Mouse (Mus musculus): Measurements from ENCODE around the gene Clec4d. TPM values are rescaled to one million over a fixed set of nuclear protein-coding genes. Genes with fewer than 3 reads are reported as not detected.
"Not testable (repeated sequence)": the region's sequence is repeated elsewhere in the genome, so short reads cannot be mapped to it uniquely, and the experiment has no call there.

Gene Clec4d
- not detected in 2 replicates for polyA plus RNA-seq (2015; fragmentation: Nextera tagmentation; extraction: Ambion mirVana)

DNA sequence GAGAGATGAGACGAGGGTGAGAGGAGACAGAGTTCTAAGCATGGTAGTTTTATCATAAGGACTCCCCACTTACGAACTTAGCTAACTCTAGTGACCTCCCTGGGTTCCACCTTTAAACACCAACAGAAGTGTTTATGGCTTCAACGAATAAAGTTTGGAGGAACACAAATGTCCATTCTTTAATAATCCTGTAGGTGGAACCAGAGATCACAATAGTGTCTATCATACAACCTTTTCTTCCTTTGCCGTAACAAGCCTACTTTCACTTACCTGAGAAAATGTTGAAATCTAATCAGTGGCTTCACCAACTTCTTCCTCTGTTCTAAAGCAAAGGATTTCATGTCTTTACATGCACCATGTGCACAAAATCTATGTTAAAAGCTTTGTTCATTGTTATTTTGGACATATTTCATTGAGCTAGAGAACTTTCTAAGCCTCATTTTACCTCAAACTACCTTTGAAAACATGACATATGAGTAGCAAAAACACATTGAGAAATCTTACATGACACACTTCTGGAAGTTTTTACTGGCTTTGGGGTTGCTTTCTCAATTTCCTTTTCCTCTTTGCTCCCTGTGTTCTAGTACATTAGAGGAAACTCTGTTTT is at the start of gene Clec4d:
TSS of gene Clec4d (plus strand) at position 557 of the 607 bp plus-strand sequence.
- no peak within 1 kb of the TSS for H3K4me2 ChIP-seq
- H3K36me3 ChIP-seq = no peaks in the 10 kb centered on the region
- H3K27me3 ChIP-seq = no peaks in the 10 kb centered on the region
- no peaks in the 10 kb centered on the region for H3K4me1 ChIP-seq
- ATAC-seq (ENCODE audit: insufficient number of reproducible peaks, insufficient read depth, low FRiP score, low TSS enrichment, low read depth) = no peak
- 74% methylated on average over 4 of the region's 4 CpGs for WGBS
- H3K9me3 ChIP-seq = no peaks in the 10 kb centered on the region
- H3K27ac ChIP-seq = no peak within 1 kb of the TSS
- no peak within 1 kb of the TSS for H3K4me3 ChIP-seq
- no peak within 1 kb of the TSS for H3K9ac ChIP-seq

DNA sequence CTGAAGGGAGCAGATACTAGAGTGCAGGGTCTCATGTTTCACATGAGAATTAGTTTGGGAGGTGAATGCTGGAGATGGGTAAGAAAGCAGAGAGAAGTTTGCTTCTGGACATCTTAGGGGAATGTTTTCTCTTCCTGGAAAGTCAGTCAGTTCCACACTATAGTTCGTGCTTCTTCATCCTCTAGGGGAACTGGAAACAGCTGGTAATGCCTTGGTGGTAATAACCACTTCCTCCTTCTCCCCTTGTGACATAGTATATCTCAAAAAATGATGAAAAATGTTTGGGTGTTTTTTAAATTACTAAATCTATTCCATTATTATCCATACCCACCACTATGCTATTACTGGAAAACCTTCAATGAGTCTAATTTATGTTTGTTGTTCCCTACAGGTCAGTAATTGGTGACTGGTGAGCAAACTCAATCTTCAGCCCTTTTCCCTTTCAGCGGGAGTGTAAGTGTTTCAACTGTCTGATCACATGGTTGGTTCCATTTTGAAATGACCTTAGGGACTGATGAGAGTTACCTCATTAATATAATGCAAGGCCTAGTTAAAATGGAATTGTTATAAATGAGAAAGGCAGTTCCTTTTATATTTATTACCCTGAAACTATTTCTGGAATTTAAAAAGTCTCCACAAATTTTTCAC is 34.3 kb upstream of the Clec4d start:
- no peak overlapping the region for H3K9ac ChIP-seq
- H3K27me3 ChIP-seq = no peaks in the 10 kb centered on the region
- H3K9me3 ChIP-seq = no peaks in the 10 kb centered on the region
- ATAC-seq (ENCODE audit: insufficient number of reproducible peaks, insufficient read depth, low FRiP score, low TSS enrichment, low read depth) = no peak
- H3K4me1 ChIP-seq = no peaks in the 10 kb centered on the region
- H3K36me3 ChIP-seq = no peaks in the 10 kb centered on the region
- no peak overlapping the region for H3K27ac ChIP-seq
- WGBS = 64% methylated on average over 2 of the region's 2 CpGs
- no peak overlapping the region for H3K4me3 ChIP-seq
- H3K4me2 ChIP-seq = no peak overlapping the region

- no peak within 1 kb of the TSS for H3K4me2 ChIP-seq
- no peak within 1 kb of the TSS for H3K9ac ChIP-seq
- H3K4me3 ChIP-seq = no peak within 1 kb of the TSS
- no peaks in the 10 kb centered on the region for H3K36me3 ChIP-seq
- no peaks in the 10 kb centered on the region for H3K27me3 ChIP-seq
- no peak for ATAC-seq (ENCODE audit: insufficient number of reproducible peaks, insufficient read depth, low FRiP score, low TSS enrichment, low read depth)
- H3K9me3 ChIP-seq = no peaks in the 10 kb centered on the region
- H3K27ac ChIP-seq = no peak within 1 kb of the TSS
- 70% methylated on average over 3 of the region's 3 CpGs for WGBS
- no peaks in the 10 kb centered on the region for H3K4me1 ChIP-seq
Observed at GRCm38 (mm10) chr6:123229644-123230043, 32.3 kb upstream of the Clec4d start, which contains the start of gene Clec4n. TSS of gene Clec4n (plus strand) at chr6:123229843.

DNA sequence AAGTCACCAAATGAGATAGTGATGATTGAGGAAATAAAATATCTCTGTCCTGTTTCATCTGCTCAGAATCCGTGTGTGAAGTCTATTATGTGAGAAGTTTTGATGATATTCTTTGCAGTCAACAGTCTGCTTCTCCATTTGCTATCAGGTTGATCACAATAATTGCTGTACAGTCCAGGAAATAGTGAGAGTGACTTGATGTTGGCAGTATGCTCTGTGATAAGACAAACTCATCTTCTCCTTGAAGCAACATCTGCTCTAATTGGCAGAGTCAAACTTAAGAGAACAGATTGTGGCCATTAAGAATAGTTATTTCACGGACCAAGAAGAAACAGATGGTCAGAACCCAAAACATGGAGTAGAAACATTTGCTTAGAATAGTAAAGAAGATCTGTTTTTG is 30.8 kb upstream of the Clec4d start:
- Histone ChIP-seq H3K9me3 (no peaks in the 10 kb centered on the region), H3K9ac (no peak overlapping the region), H3K4me3 (no peak overlapping the region), H3K4me1 (no peaks in the 10 kb centered on the region), H3K4me2 (no peak overlapping the region), H3K27me3 (no peaks in the 10 kb centered on the region), H3K36me3 (no peaks in the 10 kb centered on the region), H3K27ac (no peak overlapping the region)
- ATAC-seq (ENCODE audit: insufficient number of reproducible peaks, insufficient read depth, low FRiP score, low TSS enrichment, low read depth) = no peak
- WGBS = 71% methylated on average over 2 of the region's 2 CpGs

DNA sequence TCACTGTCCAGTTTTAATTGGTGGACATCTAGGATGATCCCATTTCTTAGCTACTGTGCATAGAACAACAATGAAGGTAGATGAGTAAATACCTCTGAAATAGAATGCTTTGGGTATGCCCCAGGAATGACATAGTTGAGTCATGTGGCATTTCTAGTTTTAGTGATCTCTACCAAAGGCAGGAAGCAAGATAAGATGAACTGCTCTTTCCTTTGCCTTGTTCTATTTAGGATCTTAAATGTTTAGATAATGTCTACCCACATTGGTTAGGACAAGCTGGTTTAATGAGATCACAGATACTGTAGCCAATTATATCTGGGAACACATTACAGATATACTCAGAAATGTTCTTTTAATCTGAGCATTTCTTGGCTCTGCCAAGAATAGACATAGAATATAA is 24.3 kb upstream of the Clec4d start:
- Histone ChIP-seq H3K4me1 (no peaks in the 10 kb centered on the region), H3K4me2 (no peak overlapping the region), H3K4me3 (no peak overlapping the region), H3K9ac (no peak overlapping the region), H3K36me3 (no peaks in the 10 kb centered on the region), H3K27ac (no peak overlapping the region), H3K9me3 (no peaks in the 10 kb centered on the region), H3K27me3 (no peaks in the 10 kb centered on the region)
- ATAC-seq (ENCODE audit: insufficient number of reproducible peaks, insufficient read depth, low FRiP score, low TSS enrichment, low read depth) = no peak

DNA sequence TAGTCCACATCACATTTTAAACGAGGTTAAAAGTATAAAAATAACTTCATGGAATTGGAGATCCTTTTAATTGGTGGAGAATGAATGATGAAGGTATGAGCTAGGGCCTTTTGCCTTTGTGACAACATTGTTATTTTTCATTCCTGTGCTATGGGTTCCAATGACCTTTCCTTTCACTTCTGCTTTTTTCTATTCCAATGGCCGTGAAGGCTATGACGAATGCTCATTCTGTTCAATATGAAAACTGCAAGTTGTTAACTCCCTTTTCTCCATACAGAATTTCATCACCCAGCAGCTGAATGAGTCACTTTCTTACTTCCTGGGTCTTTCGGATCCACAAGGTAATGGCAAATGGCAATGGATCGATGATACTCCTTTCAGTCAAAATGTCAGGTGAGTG is 17.7 kb upstream of the Clec4d start:
- WGBS = 84% methylated on average over 5 of the region's 5 CpGs
- H3K27me3 ChIP-seq = no peaks in the 10 kb centered on the region
- H3K9ac ChIP-seq = no peak overlapping the region
- no peaks in the 10 kb centered on the region for H3K36me3 ChIP-seq
- no peaks in the 10 kb centered on the region for H3K4me1 ChIP-seq
- no peak overlapping the region for H3K4me2 ChIP-seq
- no peaks in the 10 kb centered on the region for H3K9me3 ChIP-seq
- no peak overlapping the region for H3K4me3 ChIP-seq
- ATAC-seq (ENCODE audit: insufficient number of reproducible peaks, insufficient read depth, low FRiP score, low TSS enrichment, low read depth) = no peak
- H3K27ac ChIP-seq = no peak overlapping the region

DNA sequence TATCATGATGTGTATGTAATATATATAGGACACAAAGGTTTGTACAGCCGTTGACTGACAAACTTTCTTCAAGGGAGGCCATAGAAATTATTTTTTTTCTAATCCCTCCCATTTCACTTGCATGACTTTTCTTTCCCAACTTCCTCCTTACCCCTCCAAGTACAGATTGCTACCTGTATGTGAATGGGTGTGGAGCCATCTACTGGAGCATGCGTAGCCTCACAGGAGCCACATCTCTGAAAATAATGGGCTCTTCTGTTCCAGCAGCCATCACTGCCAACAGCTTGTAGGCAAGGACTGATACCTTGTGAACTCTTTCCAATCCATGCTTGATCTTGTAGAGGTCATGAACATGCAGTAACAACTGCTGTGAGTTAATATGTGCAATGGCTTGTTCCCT is 13.0 kb upstream of the Clec4d start:
- WGBS = 85% methylated on average over 2 of the region's 2 CpGs
- H3K36me3 ChIP-seq; H3K9me3 ChIP-seq; H3K4me2 ChIP-seq; H3K27me3 ChIP-seq; H3K9ac ChIP-seq; H3K4me3 ChIP-seq; H3K27ac ChIP-seq; H3K4me1 ChIP-seq; ATAC-seq (ENCODE audit: insufficient number of reproducible peaks, insufficient read depth, low FRiP score, low TSS enrichment, low read depth): not testable (repeated sequence)

- H3K4me3 ChIP-seq = no peak overlapping the region
- ATAC-seq (ENCODE audit: insufficient number of reproducible peaks, insufficient read depth, low FRiP score, low TSS enrichment, low read depth) = no peak
- no peak overlapping the region for H3K4me2 ChIP-seq
- H3K9ac ChIP-seq = no peak overlapping the region
- no peaks in the 10 kb centered on the region for H3K36me3 ChIP-seq
- H3K9me3 ChIP-seq = no peaks in the 10 kb centered on the region
- H3K4me1 ChIP-seq = no peaks in the 10 kb centered on the region
- no peak overlapping the region for H3K27ac ChIP-seq
- no peaks in the 10 kb centered on the region for H3K27me3 ChIP-seq
Observed at GRCm38 (mm10) chr6:123252735-123253134, 9.2 kb upstream of the Clec4d start.

GRCm38 (mm10) chr6:123258946-123259345 is 3.0 kb upstream of the Clec4d start:
- Histone ChIP-seq H3K4me1 (no peaks in the 10 kb centered on the region), H3K36me3 (no peaks in the 10 kb centered on the region), H3K4me2 (no peak overlapping the region), H3K9ac (no peak overlapping the region), H3K27ac (no peak overlapping the region), H3K4me3 (no peak overlapping the region), H3K27me3 (no peaks in the 10 kb centered on the region), H3K9me3 (no peaks in the 10 kb centered on the region)
- WGBS = 73% methylated on average over 3 of the region's 3 CpGs
- ATAC-seq (ENCODE audit: insufficient number of reproducible peaks, insufficient read depth, low FRiP score, low TSS enrichment, low read depth) = no peak

DNA sequence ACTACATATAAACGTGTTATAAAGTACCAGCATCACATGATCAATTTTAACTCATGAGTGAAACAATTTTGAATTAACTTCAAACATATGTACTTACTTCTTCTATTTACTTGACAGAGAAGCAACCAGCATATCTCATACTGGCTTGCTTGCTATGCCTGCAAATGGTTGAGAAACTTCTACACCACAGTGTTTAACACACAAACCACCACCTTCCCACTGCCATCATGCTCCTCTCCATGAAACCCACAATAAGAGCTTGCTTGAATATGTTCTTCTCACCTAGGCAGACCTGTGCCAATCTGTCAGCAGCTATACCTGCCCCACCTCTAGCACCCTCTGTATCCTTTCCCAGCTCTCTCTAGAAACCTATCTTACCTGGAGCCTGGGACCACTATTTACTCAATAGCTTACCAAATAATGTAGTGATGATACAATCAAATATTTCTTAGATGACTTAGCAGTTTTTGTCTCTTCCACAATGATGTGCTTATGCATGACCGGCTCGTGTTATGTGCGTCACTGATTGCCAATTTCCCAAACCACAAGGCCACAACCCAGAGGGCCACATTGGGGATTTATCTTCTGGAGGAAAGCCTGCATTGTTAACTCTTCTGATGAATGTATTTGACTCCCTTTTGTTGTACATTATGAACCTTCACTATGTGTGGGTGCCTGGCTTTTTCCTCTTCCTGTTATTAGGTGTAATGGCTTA is 1.9 kb upstream of the Clec4d start:
- ATAC-seq (ENCODE audit: insufficient number of reproducible peaks, insufficient read depth, low FRiP score, low TSS enrichment, low read depth) = no peak
- no peak overlapping the region for H3K9ac ChIP-seq
- no peak overlapping the region for H3K27ac ChIP-seq
- WGBS = 81% methylated on average over 4 of the region's 4 CpGs
- no peaks in the 10 kb centered on the region for H3K9me3 ChIP-seq
- no peak overlapping the region for H3K4me3 ChIP-seq
- no peaks in the 10 kb centered on the region for H3K36me3 ChIP-seq
- H3K4me1 ChIP-seq = no peaks in the 10 kb centered on the region
- no peaks in the 10 kb centered on the region for H3K27me3 ChIP-seq
- H3K4me2 ChIP-seq = no peak overlapping the region

- H3K27me3 ChIP-seq = no peaks in the 10 kb centered on the region
- H3K4me3 ChIP-seq = no peak overlapping the region
- H3K36me3 ChIP-seq = no peaks in the 10 kb centered on the region
- no peak overlapping the region for H3K27ac ChIP-seq
- no peaks in the 10 kb centered on the region for H3K4me1 ChIP-seq
- no peaks in the 10 kb centered on the region for H3K9me3 ChIP-seq
- WGBS = 82% methylated on average over 1 of the region's 1 CpGs
- ATAC-seq (ENCODE audit: insufficient number of reproducible peaks, insufficient read depth, low FRiP score, low TSS enrichment, low read depth) = no peak
- H3K4me2 ChIP-seq = no peak overlapping the region
- H3K9ac ChIP-seq = no peak overlapping the region
Observed at GRCm38 (mm10) chr6:123260868-123261267, 1.0 kb upstream of the Clec4d start.

GRCm38 (mm10) chr6:123264194-123264593 is 2.3 kb downstream of the Clec4d start:
- no peak overlapping the region for H3K4me3 ChIP-seq
- H3K36me3 ChIP-seq = no peaks in the 10 kb centered on the region
- no peak overlapping the region for H3K4me2 ChIP-seq
- no peaks in the 10 kb centered on the region for H3K4me1 ChIP-seq
- no peaks in the 10 kb centered on the region for H3K9me3 ChIP-seq
- WGBS = 93% methylated on average over 3 of the region's 3 CpGs
- H3K9ac ChIP-seq = no peak overlapping the region
- ATAC-seq (ENCODE audit: insufficient number of reproducible peaks, insufficient read depth, low FRiP score, low TSS enrichment, low read depth) = no peak
- H3K27ac ChIP-seq = no peak overlapping the region
- H3K27me3 ChIP-seq = no peaks in the 10 kb centered on the region

All from embryonic facial prominence, embryonic 13.5 days (tissue).